Mouse (Mus musculus): ENCODE measurements at regions not wholly inside any gene's neighbourhood (a gene's known extent, or its start where the extent isn't known, plus 50 kb on each side); places are given as distances from the start of the nearest gene placed in this dataset.

GRCm38 (mm10) chr15:67981876-67982275, 1481.2 kb upstream of the Lrrc6 start:
- TF ChIP-seq USF1 (IDR thresholded peaks at IDR 0.05; ENCODE audit: low read depth) (no peak), MYOG (IDR thresholded peaks at IDR 0.05; ENCODE audit: control insufficient read depth, extremely low read depth, insufficient read length) (no peak), CTCF (IDR thresholded peaks at IDR 0.05; ENCODE audit: control insufficient read depth, insufficient read depth, insufficient read length) (no peak), CEBPB (IDR thresholded peaks at IDR 0.05; ENCODE audit: low read depth) (no peak), MYOD1 (IDR thresholded peaks at IDR 0.05; ENCODE audit: control insufficient read depth, insufficient read length, low read depth) (no peak)
